21 mouse cellular contexts compared by ENCODE assay signal in the genomic region with DNA sequence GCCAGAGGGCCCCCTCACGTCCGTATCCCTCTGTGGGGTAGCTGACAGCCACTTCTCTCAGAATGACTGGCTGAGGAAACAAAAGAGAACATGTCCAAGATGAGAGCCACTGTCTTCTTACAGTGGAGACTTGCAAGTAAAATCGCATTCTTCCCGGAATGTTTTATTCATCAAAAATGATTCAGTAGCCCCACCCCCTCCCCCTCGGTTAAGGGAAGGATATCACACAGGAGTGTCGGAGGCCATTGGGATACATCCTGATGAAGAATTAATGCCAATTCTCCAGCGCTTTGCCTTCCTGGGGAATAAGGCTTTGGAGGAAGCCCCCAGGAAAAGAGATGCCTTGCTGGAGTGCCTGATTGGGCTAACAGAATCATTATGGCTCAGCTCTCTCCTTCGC. TPM values are rescaled to one million over a fixed set of nuclear protein-coding genes. Genes with fewer than 3 reads are reported as not detected.
DNase-seq lines count a peak whose midpoint lies in the region; ATAC-seq and TF ChIP-seq lines count a peak whose summit lies in the region.
"Had no signal": no experiment of that assay in that cellular context is flagged by ENCODE, and none has a peak within 500 bp of the region (broad histone marks: within the 10 kb centered on the region; RNA-seq: fewer than 3 reads in every experiment).

No protein-coding gene starts in this region.

- no peak overlapping the region for H3K9ac ChIP-seq in heart, embryonic 12.5 days
- peak overlapping the region; percentile 7; the same call in 1 of the 2 replicates for H3K9ac ChIP-seq in heart, embryonic 16.5 days (ENCODE audit: low read length)
- H3K9ac ChIP-seq in hindbrain, postnatal 0 days (replicated peaks; ENCODE audit: low read length), result no peak overlapping the region
- no peak overlapping the region for H3K9ac ChIP-seq in hindbrain, embryonic 11.5 days (ENCODE audit: low read depth, low read length)
- no peak overlapping the region for H3K9ac ChIP-seq in midbrain, postnatal 0 days (replicated peaks; ENCODE audit: low read length, poor library complexity, severe bottlenecking)
- no peak overlapping the region for H3K9ac ChIP-seq in midbrain, embryonic 15.5 days
- H3K9ac ChIP-seq: forebrain, embryonic 13.5 days; kidney, embryonic 15.5 days had no signal

- no peak overlapping the region for H3K4me3 ChIP-seq in heart, embryonic 12.5 days
- no peak overlapping the region for H3K4me3 ChIP-seq in heart, embryonic 16.5 days (ENCODE audit: low read length)
- H3K4me3 ChIP-seq in heart, embryonic 10.5 days, result no peak overlapping the region
- H3K4me3 ChIP-seq in hindbrain, postnatal 0 days (ENCODE audit: low read length), result no peak overlapping the region
- no peak overlapping the region for H3K4me3 ChIP-seq in hindbrain, embryonic 11.5 days (ENCODE audit: low read depth, low read length)
- H3K4me3 ChIP-seq in midbrain, postnatal 0 days (ENCODE audit: low read depth, low read length), result no peak overlapping the region
- no peak overlapping the region for H3K4me3 ChIP-seq in midbrain, embryonic 15.5 days
- H3K4me3 ChIP-seq: embryonic facial prominence, embryonic 10.5 days; forebrain, embryonic 13.5 days; kidney, embryonic 15.5 days had no signal

- no peak overlapping the region for H3K27ac ChIP-seq in heart, embryonic 12.5 days (ENCODE audit: poor library complexity, severe bottlenecking)
- no peak overlapping the region for H3K27ac ChIP-seq in heart, embryonic 16.5 days (ENCODE audit: low read length)
- H3K27ac ChIP-seq in heart, embryonic 10.5 days, result no peak overlapping the region
- H3K27ac ChIP-seq in hindbrain, postnatal 0 days, result no peak overlapping the region
- H3K27ac ChIP-seq in hindbrain, embryonic 11.5 days (ENCODE audit: low read depth, low read length), result no peak overlapping the region
- H3K27ac ChIP-seq in midbrain, postnatal 0 days (ENCODE audit: low read depth, low read length), result no peak overlapping the region
- no peak overlapping the region for H3K27ac ChIP-seq in midbrain, embryonic 15.5 days
- H3K27ac ChIP-seq: embryonic facial prominence, embryonic 10.5 days; forebrain, embryonic 13.5 days; kidney, embryonic 15.5 days had no signal

- no peak for ATAC-seq in heart, embryonic 12.5 days (ENCODE audit: insufficient number of reproducible peaks, low FRiP score)
- no peak for ATAC-seq in heart, embryonic 16.5 days (replicated peaks; ENCODE audit: extremely low read depth, insufficient read depth, low FRiP score)
- no peak for ATAC-seq in hindbrain, postnatal 0 days
- no peak for ATAC-seq in hindbrain, embryonic 11.5 days (ENCODE audit: low FRiP score)
- no peak for ATAC-seq in midbrain, postnatal 0 days (ENCODE audit: low FRiP score)
- no peak for ATAC-seq in midbrain, embryonic 15.5 days (replicated peaks)
- ATAC-seq: activated CD4-positive, CD25-positive, alpha-beta regulatory T cell, adult 4 months; forebrain, embryonic 13.5 days; intestine, embryonic 16.5 days; Patski had no signal

- no peak for TF ChIP-seq CTCF in hindbrain, postnatal 0 days (IDR thresholded peaks at IDR 0.05; ENCODE audit: low read depth)
- no peak for TF ChIP-seq CTCF in midbrain, postnatal 0 days (IDR thresholded peaks at IDR 0.05)

- H3K9me3 ChIP-seq in heart, embryonic 12.5 days (replicated peaks), result no peaks in the 10 kb centered on the region; the same call in 1 of the 2 replicates
- no peaks in the 10 kb centered on the region for H3K9me3 ChIP-seq in heart, embryonic 16.5 days (replicated peaks; ENCODE audit: control insufficient read depth, low read length)
- no peaks in the 10 kb centered on the region for H3K9me3 ChIP-seq in heart, embryonic 10.5 days
- no peaks in the 10 kb centered on the region for H3K9me3 ChIP-seq in hindbrain, postnatal 0 days (ENCODE audit: low read length)
- H3K9me3 ChIP-seq in hindbrain, embryonic 11.5 days (ENCODE audit: control insufficient read depth, low read length), result no peaks in the 10 kb centered on the region
- H3K9me3 ChIP-seq in midbrain, postnatal 0 days (ENCODE audit: low read length), result no peaks in the 10 kb centered on the region
- H3K9me3 ChIP-seq in midbrain, embryonic 15.5 days, result no peaks in the 10 kb centered on the region
- H3K9me3 ChIP-seq: embryonic facial prominence, embryonic 10.5 days; forebrain, embryonic 13.5 days; kidney, embryonic 15.5 days had no signal

- DNase-seq in heart, postnatal 4 days, result no peak
- no peak for DNase-seq in heart, embryonic 10.5 days (ENCODE audit: low spot score)
- DNase-seq in hindbrain, postnatal 0 days (ENCODE audit: low spot score), result peak; percentile 11
- no peak for DNase-seq in hindbrain, embryonic 11.5 days (ENCODE audit: low spot score)
- DNase-seq in midbrain, postnatal 0 days (ENCODE audit: low spot score), result peak; percentile 7
- DNase-seq: adrenal gland, postnatal 14 days; cerebellum, adult 2 months; gastrocnemius, postnatal 14 days; kidney, adult 2 months had no signal

- WGBS in heart, embryonic 12.5 days, result 70% methylated on average over 8 of the region's 8 CpGs
- WGBS in heart, embryonic 16.5 days, result 48% methylated on average over 8 of the region's 8 CpGs
- 67% methylated on average over 8 of the region's 8 CpGs for WGBS in heart, embryonic 10.5 days
- WGBS in hindbrain, postnatal 0 days, result 28% methylated on average over 8 of the region's 8 CpGs
- 75% methylated on average over 8 of the region's 8 CpGs for WGBS in hindbrain, embryonic 11.5 days
- WGBS in midbrain, postnatal 0 days, result 29% methylated on average over 8 of the region's 8 CpGs
- 40% methylated on average over 8 of the region's 8 CpGs for WGBS in midbrain, embryonic 15.5 days

- H3K4me1 ChIP-seq in heart, embryonic 12.5 days (replicated peaks), result peaks cover 4% of the 10 kb centered on the region; the same call in 1 of the 2 replicates
- H3K4me1 ChIP-seq in heart, embryonic 16.5 days (ENCODE audit: control insufficient read depth, insufficient read depth, low read length), result peaks cover 7% of the 10 kb centered on the region
- peaks cover 7% of the 10 kb centered on the region; the same call in 1 of the 2 replicates for H3K4me1 ChIP-seq in heart, embryonic 10.5 days
- H3K4me1 ChIP-seq in hindbrain, postnatal 0 days (ENCODE audit: insufficient read depth, low read length), result no peaks in the 10 kb centered on the region; the same call in 1 of the 2 replicates
- no peaks in the 10 kb centered on the region for H3K4me1 ChIP-seq in hindbrain, embryonic 11.5 days (replicated peaks; ENCODE audit: control insufficient read depth, insufficient read depth, low read length)
- no peaks in the 10 kb centered on the region; the same call in 1 of the 2 replicates for H3K4me1 ChIP-seq in midbrain, postnatal 0 days (ENCODE audit: insufficient read depth, low read length)
- peaks cover 10% of the 10 kb centered on the region for H3K4me1 ChIP-seq in midbrain, embryonic 15.5 days
- H3K4me1 ChIP-seq: embryonic facial prominence, embryonic 10.5 days; forebrain, embryonic 13.5 days had no signal

- 0 out of 2 replicates have a peak overlapping the region, but pooled peaks have one; percentile 17 for H3K4me2 ChIP-seq in heart, embryonic 12.5 days
- H3K4me2 ChIP-seq in heart, embryonic 16.5 days (ENCODE audit: low read depth, low read length), result peak overlapping the region; percentile 17; the same call in 1 of the 2 replicates
- peak overlapping the region; percentile 36 for H3K4me2 ChIP-seq in hindbrain, postnatal 0 days (ENCODE audit: low read depth, low read length)
- no peak overlapping the region for H3K4me2 ChIP-seq in hindbrain, embryonic 11.5 days (replicated peaks; ENCODE audit: low read depth, low read length)
- 0 out of 2 replicates have a peak overlapping the region, but pooled peaks have one; percentile 6 for H3K4me2 ChIP-seq in midbrain, postnatal 0 days (ENCODE audit: low read depth, low read length, poor library complexity, severe bottlenecking)
- no peak overlapping the region for H3K4me2 ChIP-seq in midbrain, embryonic 15.5 days
- H3K4me2 ChIP-seq: forebrain, embryonic 13.5 days; heart, embryonic 11.5 days; kidney, embryonic 15.5 days had no signal

- no peaks in the 10 kb centered on the region for H3K36me3 ChIP-seq in heart, embryonic 12.5 days
- no peaks in the 10 kb centered on the region for H3K36me3 ChIP-seq in heart, embryonic 16.5 days (ENCODE audit: control insufficient read depth, insufficient read depth)
- H3K36me3 ChIP-seq in heart, embryonic 10.5 days, result no peaks in the 10 kb centered on the region
- no peaks in the 10 kb centered on the region for H3K36me3 ChIP-seq in hindbrain, postnatal 0 days (ENCODE audit: insufficient read depth, low read length)
- H3K36me3 ChIP-seq in hindbrain, embryonic 11.5 days (ENCODE audit: control insufficient read depth, insufficient read depth, low read length), result no peaks in the 10 kb centered on the region
- no peaks in the 10 kb centered on the region for H3K36me3 ChIP-seq in midbrain, postnatal 0 days (ENCODE audit: insufficient read depth, low read length)
- no peaks in the 10 kb centered on the region for H3K36me3 ChIP-seq in midbrain, embryonic 15.5 days (replicated peaks)
- H3K36me3 ChIP-seq: embryonic facial prominence, embryonic 10.5 days; kidney, embryonic 15.5 days had no signal

- no peaks in the 10 kb centered on the region for H3K27me3 ChIP-seq in heart, embryonic 12.5 days (replicated peaks)
- H3K27me3 ChIP-seq in heart, embryonic 16.5 days (ENCODE audit: control insufficient read depth, insufficient read depth, low read length), result no peaks in the 10 kb centered on the region
- H3K27me3 ChIP-seq in heart, embryonic 10.5 days (ENCODE audit: insufficient read depth, poor library complexity, severe bottlenecking), result no peaks in the 10 kb centered on the region
- H3K27me3 ChIP-seq in hindbrain, postnatal 0 days (ENCODE audit: insufficient read depth, low read length), result no peaks in the 10 kb centered on the region
- no peaks in the 10 kb centered on the region for H3K27me3 ChIP-seq in hindbrain, embryonic 11.5 days (ENCODE audit: control insufficient read depth, insufficient read depth, low read length)
- H3K27me3 ChIP-seq in midbrain, postnatal 0 days (ENCODE audit: insufficient read depth, low read length), result no peaks in the 10 kb centered on the region; the same call in 1 of the 2 replicates
- no peaks in the 10 kb centered on the region; the same call in 1 of the 2 replicates for H3K27me3 ChIP-seq in midbrain, embryonic 15.5 days (replicated peaks)
- H3K27me3 ChIP-seq: CH12.LX; kidney, embryonic 15.5 days; Patski had no signal

RNA-seq across cellular contexts. Expression of a gene that starts 37.1 kb away (rescaled TPM):
- 0.53 and 0.55 TPM in 2 replicates for polyA plus RNA-seq in heart, embryonic 12.5 days (2016; fragmentation: Nextera tagmentation; extraction: Ambion mirVana)
- total RNA-seq in heart, postnatal 4 days (2021), result 1 to 10 TPM in 1 of 2 experiments, under 1 TPM in 1; 0.81 to 1.1 TPM
- polyA plus RNA-seq in heart, embryonic 16.5 days (2015; fragmentation: Nextera tagmentation; extraction: Ambion mirVana), result 0.45 and 0.51 TPM in 2 replicates
- polyA plus RNA-seq in heart, embryonic 10.5 days (2016; fragmentation: Nextera tagmentation; extraction: Ambion mirVana), result 0.31 and 0.51 TPM in 2 replicates
- 68.3 and 77.2 TPM in 2 replicates for total RNA-seq in hindbrain, postnatal 0 days (2014; rRNA removed)
- 13.0 and 15.7 TPM in 2 replicates for polyA plus RNA-seq in hindbrain, postnatal 0 days (2015; fragmentation: Nextera tagmentation; extraction: Ambion mirVana)
- 1.3 and 1.7 TPM in 2 replicates for polyA plus RNA-seq in hindbrain, embryonic 11.5 days (2014; fragmentation: Nextera tagmentation; extraction: Ambion mirVana)
- 70.5 and 72.2 TPM in 2 replicates for total RNA-seq in midbrain, postnatal 0 days (2014; rRNA removed)
- 9.8 and 12.6 TPM in 2 replicates for polyA plus RNA-seq in midbrain, postnatal 0 days (2015; fragmentation: Nextera tagmentation; extraction: Ambion mirVana)
- 14.8 and 15.0 TPM in 2 replicates for polyA plus RNA-seq in midbrain, embryonic 15.5 days (2015; fragmentation: Nextera tagmentation; extraction: Ambion mirVana)
- total RNA-seq: hematopoietic stem cell, adult 5-6 weeks had no signal
- polyA plus RNA-seq: activated CD4-positive, CD25-positive, alpha-beta regulatory T cell, adult 4 months had no signal

Comparison
In these comparisons a context has a peak if more than half of its experiments do, and no peak if none do; other contexts are left out.
1. H3K4me2 ChIP-seq: peak in heart, embryonic 12.5 days (single experiment), heart, embryonic 16.5 days (single experiment), hindbrain, postnatal 0 days (single experiment) and midbrain, postnatal 0 days (single experiment); none in hindbrain, embryonic 11.5 days (single experiment) and midbrain, embryonic 15.5 days (single experiment).
2. DNase-seq: peak in hindbrain, postnatal 0 days (single experiment) and midbrain, postnatal 0 days (single experiment); none in heart, postnatal 4 days (single experiment), heart, embryonic 10.5 days (single experiment) and hindbrain, embryonic 11.5 days (single experiment).